Mouse (Mus musculus) heart, postnatal 14 days (tissue): ENCODE measurements at regions not wholly inside any gene's neighbourhood (a gene's known extent, or its start where the extent isn't known, plus 50 kb on each side); places are given as distances from the start of the nearest gene placed in this dataset.

Source experiments
- DNase-seq, 2 experiments: peaks; one replicate each; pipeline ENCODE4 v3.0.0; 2021 to 2022
- intact Hi-C: fragments of 180-260 bp; cut with DNase I; formaldehyde crosslinking; loops from one replicate; pipeline ENCODE4 v1.15.1; 2025

- DNase-seq: no peak
- intact Hi-C loops: loop anchor here (10.0 kb wide), 1 partner anchor 1190 kb away; no protein-coding TSS in a partner anchor
Observed at GRCm38 (mm10) chrX:97434327-97434726, 57.3 kb upstream of the Eda2r start.

GRCm38 (mm10) chrX:97431391-97431803 lies 54.4 kb upstream of the Eda2r start:
- intact Hi-C loops: loop anchor here (10.0 kb wide), 1 partner anchor 1193 kb away; no protein-coding TSS in a partner anchor
- DNase-seq: peak; percentile 27 to 45
